Mouse (Mus musculus) heart, adult 11 months (tissue): ENCODE data around the gene Srd5a2.

Source experiments
- DNase-seq: peaks from one replicate; pipeline ENCODE4 v3.0.0; 2022

Srd5a2 gene

GRCm38 (mm10) chr17:73984508-73984907, 63.2 kb downstream of the Srd5a2 start:
- peak; percentile 86 for DNase-seq

GRCm38 (mm10) chr17:73982871-73983270, 64.8 kb downstream of the Srd5a2 start:
- peak; percentile 82 for DNase-seq

GRCm38 (mm10) chr17:73976066-73976465, 71.7 kb downstream of the Srd5a2 start:
- no peak for DNase-seq

- DNase-seq = peak; percentile 89
These were observed 75.1 kb downstream of the Srd5a2 start for GRCm38 (mm10) chr17:73972648-73973047.

- DNase-seq = peak; percentile 88
These were observed 76.4 kb downstream of the Srd5a2 start for GRCm38 (mm10) chr17:73971291-73971690.

GRCm38 (mm10) chr17:73970361-73971027, 77.2 kb downstream of the Srd5a2 start:
- DNase-seq = peak; percentile 99
